Mouse (Mus musculus) megakaryocyte-erythroid progenitor cell, adult 5-6 weeks (primary cell): ENCODE results near the gene Rmnd5b. TPM values are rescaled to one million over a fixed set of nuclear protein-coding genes. Genes with fewer than 3 reads are reported as not detected.

Source experiments
- ATAC-seq: replicated peaks from 2 replicates; pipeline ENCODE4 v1.8.0; 2016; ENCODE audit warnings: mild to moderate bottlenecking, inconsistent platforms; ENCODE audit not compliant: severe bottlenecking, poor library complexity, low FRiP score, low TSS enrichment
- total RNA-seq, 2 experiments: library from RNA; stranded (forward) in 1 of 2; stranded (reverse) in 1 of 2; fragments of 200-1000, 215-1000 nt in 1 of 2; fragments of >200 nt in 1 of 2; fragmentation: Nextera tagmentation in 1 of 2; gene quantifications; 2 replicates each; pipeline ENCODE4 v1.2.3; 2014 to 2017

Rmnd5b gene
- total RNA-seq, 2 experiments from 2014 or later, result 17.6 to 37.0 TPM

- ATAC-seq, result no peak
Observed at GRCm38 (mm10) chr11:51597553-51597952, 38.1 kb downstream of the Rmnd5b start.

- ATAC-seq, result no peak
Observed at GRCm38 (mm10) chr11:51595459-51596083, 40.1 kb downstream of the Rmnd5b start.

- ATAC-seq, result no peak
Observed at GRCm38 (mm10) chr11:51594715-51595350, 40.9 kb downstream of the Rmnd5b start.

- no peak for ATAC-seq
Observed at GRCm38 (mm10) chr11:51593849-51594248, 41.8 kb downstream of the Rmnd5b start.

- no peak for ATAC-seq
Observed at GRCm38 (mm10) chr11:51593368-51593767, 42.3 kb downstream of the Rmnd5b start.

GRCm38 (mm10) chr11:51591915-51592314 lies 43.8 kb downstream of the Rmnd5b start:
- ATAC-seq, result no peak

- no peak for ATAC-seq
Observed at GRCm38 (mm10) chr11:51591168-51591567, 44.5 kb downstream of the Rmnd5b start.

GRCm38 (mm10) chr11:51590002-51590401 lies 45.7 kb downstream of the Rmnd5b start:
- ATAC-seq, result no peak

GRCm38 (mm10) chr11:51588833-51589232 lies 46.9 kb downstream of the Rmnd5b start:
- no peak for ATAC-seq

GRCm38 (mm10) chr11:51587059-51587458 lies 48.6 kb downstream of the Rmnd5b start:
- no peak for ATAC-seq

- no peak for ATAC-seq
Observed at GRCm38 (mm10) chr11:51586411-51586810, 49.3 kb downstream of the Rmnd5b start.

- ATAC-seq, result no peak
Observed at GRCm38 (mm10) chr11:51585608-51586252, 50.0 kb downstream of the Rmnd5b start.

- ATAC-seq, result peak; percentile 86
Observed at GRCm38 (mm10) chr11:51584431-51585248, 51.1 kb downstream of the Rmnd5b start, which contains the start of gene Phykpl. Phykpl (plus strand) TSS chr11:51584757.

- peak; percentile 7 for ATAC-seq
Observed at GRCm38 (mm10) chr11:51584057-51584430, 51.7 kb downstream of the Rmnd5b start.

GRCm38 (mm10) chr11:51582713-51583112 lies 53.0 kb downstream of the Rmnd5b start:
- ATAC-seq, result 0 out of 2 replicates have a peak, but pooled peaks have one; percentile 37

GRCm38 (mm10) chr11:51579024-51579423 lies 56.7 kb downstream of the Rmnd5b start:
- no peak for ATAC-seq

- no peak for ATAC-seq
Observed at GRCm38 (mm10) chr11:51577587-51577986, 58.1 kb downstream of the Rmnd5b start.

GRCm38 (mm10) chr11:51576454-51576853 lies 59.2 kb downstream of the Rmnd5b start:
- no peak for ATAC-seq
